Comparison of ENCODE assay signal across 9 mouse cellular contexts in genomic region chr6:85239044-85239489, GRCm38 (mm10). TPM values are rescaled to one million over a fixed set of nuclear protein-coding genes. Genes with fewer than 3 reads are reported as not detected.
A peak's percentile ranks its signal among the peaks of the same experiment; 100 is the strongest.
DNase-seq lines count a peak whose midpoint lies in the region; ATAC-seq and TF ChIP-seq lines count a peak whose summit lies in the region.
"Had no signal": no experiment of that assay in that cellular context is flagged by ENCODE, and none has a peak within 500 bp of the region (broad histone marks: within the 10 kb centered on the region; RNA-seq: fewer than 3 reads in every experiment).

No protein-coding gene starts in this region.

- intact Hi-C loops in heart, adult 2 months (cut with DNase I): loop anchor here (5.0 kb wide), 1 partner anchor 77 kb away; no protein-coding TSS in a partner anchor

- peak; percentile 61 for ATAC-seq in kidney, embryonic 15.5 days (replicated peaks; ENCODE audit: low FRiP score)
- peak; percentile 58; the same call in 1 of the 2 replicates for ATAC-seq in liver, postnatal 0 days
- ATAC-seq in neural tube, embryonic 13.5 days (ENCODE audit: low read depth): peak; percentile 30; the same call in 1 of the 2 replicates

- 9% methylated on average over 4 of the region's 4 CpGs for WGBS in heart, adult 2 months
- WGBS in kidney, embryonic 15.5 days: 11% methylated on average over 4 of the region's 4 CpGs
- WGBS in liver, postnatal 0 days (ENCODE audit: insufficient replicate concordance): 16% methylated on average over 4 of the region's 4 CpGs
- WGBS in neural tube, embryonic 13.5 days: 10% methylated on average over 4 of the region's 4 CpGs

- peak; percentile 83 for TF ChIP-seq CTCF in heart, adult 2 months (IDR thresholded peaks at IDR 0.05)
- TF ChIP-seq CTCF in liver, postnatal 0 days (IDR thresholded peaks at IDR 0.05; ENCODE audit: low read depth): peak; percentile 87

- DNase-seq in 3134 (ENCODE audit: extremely low read depth, insufficient read length, low spot score): peak; percentile 43
- DNase-seq in adipocyte (ENCODE audit: low spot score): peak; percentile 71
- DNase-seq in embryo, embryonic 11 days: peak; percentile 81
- peak; percentile 56 to 74 for DNase-seq in heart, adult 2 months
- DNase-seq in liver, postnatal 0 days: peak; percentile 80
- DNase-seq in thymus, postnatal 10 days (ENCODE audit: low spot score in 2 of 2): peak; percentile 27 to 62

- H3K27me3 ChIP-seq in heart, adult 2 months (ENCODE audit: control insufficient read depth, insufficient read depth, low read length): no peaks in the 10 kb centered on the region
- H3K27me3 ChIP-seq in kidney, embryonic 15.5 days: no peaks in the 10 kb centered on the region
- H3K27me3 ChIP-seq in liver, postnatal 0 days (ENCODE audit: insufficient read depth, low read length): no peaks in the 10 kb centered on the region
- no peaks in the 10 kb centered on the region for H3K27me3 ChIP-seq in neural tube, embryonic 13.5 days

- TF ChIP-seq POLR2A in heart, adult 2 months (IDR thresholded peaks at IDR 0.05; ENCODE audit: insufficient read depth, low read depth, low read length): no peak

- H3K36me3 ChIP-seq in heart, adult 2 months (ENCODE audit: control insufficient read depth, insufficient read depth, low read length): no peaks in the 10 kb centered on the region
- no peaks in the 10 kb centered on the region for H3K36me3 ChIP-seq in kidney, embryonic 15.5 days
- H3K36me3 ChIP-seq in liver, postnatal 0 days (replicated peaks; ENCODE audit: insufficient read depth, low read length): no peaks in the 10 kb centered on the region
- H3K36me3 ChIP-seq in neural tube, embryonic 13.5 days: no peaks in the 10 kb centered on the region

- H3K27ac ChIP-seq in heart, adult 2 months: no peak overlapping the region
- H3K27ac ChIP-seq in kidney, embryonic 15.5 days: no peak overlapping the region
- H3K27ac ChIP-seq in liver, postnatal 0 days (ENCODE audit: low read depth): no peak overlapping the region
- no peak overlapping the region for H3K27ac ChIP-seq in neural tube, embryonic 13.5 days (replicated peaks)

- no peak overlapping the region for H3K9ac ChIP-seq in heart, adult 2 months (ENCODE audit: low read depth, low read length)
- H3K9ac ChIP-seq in kidney, embryonic 15.5 days: no peak overlapping the region
- no peak overlapping the region for H3K9ac ChIP-seq in liver, postnatal 0 days (replicated peaks)
- H3K9ac ChIP-seq in neural tube, embryonic 13.5 days: no peak overlapping the region

- no peaks in the 10 kb centered on the region for H3K79me2 ChIP-seq in heart, adult 2 months (replicated peaks; ENCODE audit: control insufficient read depth, insufficient read depth, low read length)

- H3K9me3 ChIP-seq in kidney, embryonic 15.5 days (replicated peaks): no peaks in the 10 kb centered on the region
- no peaks in the 10 kb centered on the region for H3K9me3 ChIP-seq in liver, postnatal 0 days (ENCODE audit: low read length)
- no peaks in the 10 kb centered on the region for H3K9me3 ChIP-seq in neural tube, embryonic 13.5 days

- H3K4me3 ChIP-seq in heart, adult 2 months: no peak overlapping the region
- H3K4me3 ChIP-seq in kidney, embryonic 15.5 days (replicated peaks): no peak overlapping the region
- H3K4me3 ChIP-seq in liver, postnatal 0 days (ENCODE audit: low read depth, low read length): no peak overlapping the region
- H3K4me3 ChIP-seq in neural tube, embryonic 13.5 days: no peak overlapping the region
- H3K4me3 ChIP-seq: erythroblast, embryonic 14.5 days had no signal

- TF ChIP-seq EP300 in heart, adult 2 months (IDR thresholded peaks at IDR 0.05; ENCODE audit: insufficient read depth, low read depth, low read length): no peak
- TF ChIP-seq EP300 in liver, postnatal 0 days (IDR thresholded peaks at IDR 0.05; ENCODE audit: low read depth): no peak

- no peaks in the 10 kb centered on the region; the same call in 1 of the 2 replicates for H3K4me1 ChIP-seq in heart, adult 2 months (ENCODE audit: control insufficient read depth, insufficient read depth, low read length)
- H3K4me1 ChIP-seq in kidney, embryonic 15.5 days: peaks cover 12% of the 10 kb centered on the region
- no peaks in the 10 kb centered on the region for H3K4me1 ChIP-seq in liver, postnatal 0 days (ENCODE audit: insufficient read depth)
- peaks cover 12% of the 10 kb centered on the region; the same call in 1 of the 2 replicates for H3K4me1 ChIP-seq in neural tube, embryonic 13.5 days (replicated peaks)

- H3K4me2 ChIP-seq in kidney, embryonic 15.5 days: peak overlapping the region; percentile 43
- peak overlapping the region; percentile 44 for H3K4me2 ChIP-seq in liver, postnatal 0 days (ENCODE audit: low read depth, low read length)
- 0 out of 2 replicates have a peak overlapping the region, but pooled peaks have one; percentile 18 for H3K4me2 ChIP-seq in neural tube, embryonic 13.5 days

RNA-seq across cellular contexts. Expression of gene Emx1, which starts 51.8 kb away (rescaled TPM):
- not detected for total RNA-seq in heart, adult 2 months (2021)
- not detected in 2 replicates for polyA plus RNA-seq in heart, adult 2 months (2012; rRNA removed)
- 12.1 and 12.9 TPM in 2 replicates for polyA plus RNA-seq in kidney, embryonic 15.5 days (2015; fragmentation: Nextera tagmentation; extraction: Ambion mirVana)
- polyA plus RNA-seq in liver, postnatal 0 days (2015; fragmentation: Nextera tagmentation; extraction: Ambion mirVana): not detected in 2 replicates
- polyA plus RNA-seq in neural tube, embryonic 13.5 days (2015; fragmentation: Nextera tagmentation; extraction: Ambion mirVana): 0.32 TPM in 1 of 2 replicates, not detected in the other
- polyA plus RNA-seq: erythroblast, embryonic 14.5 days had no signal
